Mouse (Mus musculus): Measurements from ENCODE around the gene Sgcd.
"Not testable (repeated sequence)": the region's sequence is repeated elsewhere in the genome, so short reads cannot be mapped to it uniquely, and the experiment has no call there.

Gene Sgcd

DNA sequence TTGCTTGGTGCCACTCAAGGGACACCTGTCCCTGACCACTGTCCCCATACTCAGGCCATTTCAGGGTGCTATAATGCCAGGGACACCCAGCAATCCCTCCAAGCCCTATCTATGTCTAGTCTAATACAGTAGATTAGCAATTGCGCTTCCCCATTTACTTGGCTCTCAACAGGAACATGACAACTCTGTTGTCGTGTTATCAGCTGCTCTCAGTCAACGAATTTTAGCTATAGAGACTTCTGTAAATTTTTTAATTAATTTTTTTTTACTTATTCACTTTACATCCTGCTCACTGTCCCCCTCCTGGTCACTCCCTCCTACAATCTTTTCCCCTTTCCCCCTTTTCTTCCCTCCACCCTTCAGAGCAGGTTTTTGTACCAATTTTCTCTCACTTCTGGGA, 542.4 kb downstream of the Sgcd start:
- DNase-seq = no peak

DNA sequence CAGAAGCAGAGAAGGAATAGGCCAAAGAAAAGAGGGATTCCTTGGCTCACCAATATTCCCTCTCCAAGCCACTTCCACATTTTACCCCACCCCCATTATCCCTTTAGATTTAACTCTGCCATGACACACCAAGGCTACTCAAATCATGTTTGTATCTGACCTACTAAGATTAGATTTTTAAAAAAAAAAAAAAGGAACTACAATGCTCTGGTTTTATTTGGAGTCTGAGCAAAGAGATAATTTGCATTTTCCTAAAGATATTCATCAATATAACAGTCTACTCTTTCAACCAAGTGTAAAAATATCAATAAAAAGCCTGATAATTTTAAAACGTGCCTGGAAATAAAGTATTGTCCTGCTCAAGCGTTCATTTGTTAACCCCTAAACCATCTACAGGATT, 543.1 kb downstream of the Sgcd start:
- no peak for DNase-seq

DNA sequence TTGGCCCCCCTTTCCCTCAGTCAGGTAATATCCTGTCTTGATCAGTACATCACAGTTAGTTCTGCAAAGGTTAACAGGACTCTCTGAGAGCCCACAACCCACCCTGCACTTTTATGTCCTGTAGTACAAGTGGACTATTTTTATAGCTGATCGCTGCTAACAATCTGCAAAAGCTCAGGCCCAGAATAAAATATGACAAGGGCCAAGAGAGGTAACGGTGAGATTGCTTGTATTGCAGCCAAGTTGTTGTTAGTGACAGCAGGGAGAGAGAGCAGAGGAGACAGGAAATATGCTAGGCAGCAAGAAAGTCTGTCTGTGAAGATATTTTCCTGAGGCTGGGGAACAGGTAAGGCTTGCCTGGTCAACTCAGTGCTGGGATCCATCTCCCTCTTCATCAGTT, 546.5 kb downstream of the Sgcd start:
- DNase-seq = no peak

DNA sequence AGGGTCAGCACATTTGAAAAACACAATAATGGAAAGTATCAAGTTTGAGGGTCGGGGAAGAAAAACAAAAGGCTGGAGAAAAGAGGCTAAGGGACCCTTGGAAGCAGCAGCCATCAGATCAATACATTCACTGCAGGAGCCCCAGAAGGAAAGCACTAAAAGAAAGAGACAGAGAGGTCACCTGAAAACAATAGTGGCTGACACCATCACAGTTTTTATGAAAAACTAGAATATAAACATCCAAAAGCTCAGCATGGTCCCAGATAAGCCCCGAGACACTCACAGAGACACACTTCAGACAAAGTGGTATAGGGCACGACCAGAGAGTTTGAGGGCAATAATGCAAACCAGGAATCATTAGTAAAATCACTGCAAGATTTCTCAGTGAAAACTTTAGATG, 589.2 kb downstream of the Sgcd start:
- no peak for DNase-seq

DNA sequence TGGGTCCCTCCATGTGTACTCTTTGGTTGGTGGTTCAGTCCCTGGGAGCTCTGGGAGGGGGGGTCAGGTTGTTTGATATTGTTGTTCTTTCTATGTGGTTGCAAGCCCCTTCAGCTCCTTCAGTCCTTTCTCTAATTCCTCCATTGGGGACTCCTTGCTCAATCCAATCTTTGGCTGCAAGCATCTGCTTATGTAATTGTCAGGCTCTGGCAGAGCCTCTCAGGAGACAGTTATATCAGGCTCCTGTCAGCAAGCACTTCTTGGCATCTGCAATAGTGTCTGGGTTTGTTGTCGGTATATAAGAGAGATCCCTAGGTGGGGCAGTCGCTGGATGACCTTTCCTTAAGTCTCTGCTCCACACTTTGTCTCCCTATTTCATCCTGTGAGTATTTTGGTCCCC, 598.0 kb downstream of the Sgcd start:
- not testable (repeated sequence) for DNase-seq

DNA sequence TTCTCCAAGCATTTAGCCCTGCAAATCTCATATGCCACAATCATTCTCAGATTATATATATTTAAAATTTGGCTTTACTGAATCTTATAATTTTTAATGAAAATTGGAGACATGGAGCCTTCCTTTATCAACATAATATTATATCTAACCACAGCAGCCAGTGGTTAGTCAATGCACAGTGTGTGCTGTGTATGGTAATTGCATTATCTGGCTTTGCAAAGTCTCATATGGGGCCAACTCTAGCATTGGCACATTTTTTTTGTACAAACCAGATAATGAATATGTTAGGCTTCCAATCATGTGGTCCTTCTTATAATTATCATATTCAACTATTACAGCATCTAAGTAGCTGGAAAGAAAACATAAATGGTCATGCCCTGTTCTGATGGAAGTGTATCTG, 599.4 kb downstream of the Sgcd start:
- DNase-seq = no peak

DNA sequence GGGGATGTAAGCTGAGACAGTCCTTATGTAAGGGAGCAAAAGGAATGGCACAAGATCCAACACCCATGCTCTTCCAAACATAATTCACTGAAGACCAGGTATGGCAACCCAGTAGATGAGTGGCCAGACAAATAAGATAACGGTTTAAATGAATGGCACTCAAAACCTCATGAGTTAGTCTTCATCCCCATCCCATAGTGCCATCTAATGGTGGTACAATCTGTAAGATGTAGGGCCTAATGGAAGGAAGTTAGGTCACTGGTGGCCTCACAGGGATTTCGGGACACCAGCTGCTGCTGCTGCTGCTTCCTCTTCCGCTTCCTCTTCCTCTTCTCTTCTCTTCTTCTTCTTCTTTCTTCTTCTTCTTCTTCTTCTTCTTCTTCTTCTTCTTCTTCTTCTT, 601.0 kb downstream of the Sgcd start:
- no peak for DNase-seq

DNA sequence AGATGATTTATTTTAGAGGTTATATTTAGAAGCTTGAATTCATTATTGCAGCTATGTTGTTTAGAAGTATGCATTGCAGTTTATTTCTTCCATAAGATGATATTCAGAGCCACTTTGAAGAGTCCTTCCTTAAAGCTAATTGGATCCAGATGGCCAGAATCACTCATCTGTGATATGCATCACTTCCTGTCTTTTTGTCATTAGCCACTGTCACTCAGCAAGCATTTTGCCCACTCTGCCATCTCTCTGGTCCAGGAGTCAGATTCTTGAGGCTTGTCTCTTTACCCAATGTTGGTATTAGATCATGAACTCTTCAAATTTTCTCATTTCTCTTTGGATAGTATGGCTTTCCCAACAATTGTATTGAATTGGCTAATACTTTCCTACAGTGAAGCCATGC, 602.6 kb downstream of the Sgcd start:
- no peak for DNase-seq

DNA sequence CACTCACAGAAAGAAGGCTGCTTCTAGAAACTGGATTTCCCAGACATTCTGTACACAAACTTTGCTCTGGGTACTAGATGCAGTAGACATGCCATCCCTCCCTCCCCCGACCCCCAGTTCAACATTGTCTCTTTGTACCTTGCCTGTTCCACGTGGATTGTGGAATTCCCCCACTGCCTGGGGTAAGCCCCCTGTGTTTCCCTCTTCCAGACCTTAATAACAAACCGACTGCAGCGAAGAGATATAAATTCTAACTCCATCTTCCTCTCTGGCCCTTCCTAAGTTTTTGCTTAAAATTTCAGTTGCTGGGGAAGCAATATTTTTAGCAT, 609.2 kb downstream of the Sgcd start:
- DNase-seq = no peak

DNA sequence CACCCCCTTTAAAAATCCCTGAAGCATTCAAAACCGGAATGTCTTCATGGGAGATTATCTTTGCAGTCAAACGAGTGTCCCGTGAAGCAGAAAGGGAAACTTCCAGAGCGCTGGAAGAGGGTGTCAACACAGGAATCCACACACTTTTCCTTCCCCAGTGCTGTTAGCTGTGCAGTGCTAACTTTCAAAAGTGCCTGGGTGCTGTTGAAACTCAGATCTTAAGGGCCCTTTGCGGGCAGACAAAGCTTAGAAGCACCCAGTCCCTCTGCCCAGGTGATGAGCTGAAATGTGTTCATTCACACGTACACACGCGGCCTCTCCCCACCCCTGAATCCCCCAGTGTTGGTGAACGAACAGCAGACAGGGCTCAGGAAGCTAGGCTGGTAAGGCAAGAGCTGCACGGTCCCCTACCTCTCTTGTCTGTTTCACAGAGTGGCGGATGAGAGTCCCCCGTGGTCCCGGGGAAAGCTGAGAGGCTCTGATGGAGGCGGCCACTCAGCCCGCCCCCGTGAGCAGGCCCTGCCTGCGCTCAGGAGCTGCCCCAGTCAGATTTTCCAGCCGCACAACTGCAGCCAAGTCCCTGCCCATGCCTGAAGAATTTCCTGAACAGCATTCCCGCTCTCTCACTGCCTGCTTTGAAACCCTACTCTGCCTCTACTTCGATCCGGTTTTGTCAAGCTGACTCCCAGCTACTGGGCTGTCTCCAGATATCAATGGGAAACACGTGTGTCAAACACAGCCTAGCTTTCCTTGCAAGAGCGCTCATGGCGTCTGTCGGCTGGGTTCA, 609.7 kb downstream of the Sgcd start:
- peak; percentile 20 to 31 for DNase-seq

DNA sequence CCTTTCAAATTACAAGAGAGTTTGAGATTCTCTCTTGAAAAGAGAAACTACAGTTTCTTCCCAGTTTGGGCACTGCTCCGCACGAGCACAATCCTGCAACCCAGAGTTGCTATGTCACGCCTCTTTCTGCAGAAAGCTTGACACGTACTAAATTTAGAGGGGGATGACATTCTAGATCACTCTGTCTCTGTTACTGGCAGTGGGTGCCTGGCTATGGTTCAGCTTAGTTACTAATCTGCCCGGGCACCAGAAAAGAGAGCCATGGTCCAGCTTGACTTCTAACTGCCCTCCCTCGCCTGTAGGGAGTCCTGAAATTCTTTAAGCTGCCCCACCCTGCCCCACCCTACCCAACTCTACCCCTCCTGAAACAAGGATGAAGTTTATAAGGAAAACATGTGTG, 611.3 kb downstream of the Sgcd start:
- no peak for DNase-seq

DNA sequence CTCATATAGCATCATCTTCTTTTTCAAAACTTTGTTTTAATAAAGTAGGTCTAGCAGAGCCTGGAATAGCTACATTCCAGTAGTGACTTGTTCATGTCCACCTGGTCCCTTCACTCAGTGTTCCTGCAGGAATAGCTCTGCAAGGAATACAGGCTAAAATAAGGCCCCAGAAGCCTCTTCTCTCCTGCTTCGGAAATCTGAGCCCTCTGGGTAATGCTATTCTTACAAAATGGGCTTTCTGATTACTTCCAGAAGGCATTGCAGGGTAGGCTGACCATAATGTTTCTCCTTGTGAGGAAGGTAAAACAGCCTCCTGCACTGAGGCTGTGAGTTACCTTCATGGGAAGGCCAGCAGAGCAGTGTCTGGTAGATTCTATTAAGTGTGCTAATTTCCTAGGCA, 611.9 kb downstream of the Sgcd start:
- DNase-seq = no peak

DNA sequence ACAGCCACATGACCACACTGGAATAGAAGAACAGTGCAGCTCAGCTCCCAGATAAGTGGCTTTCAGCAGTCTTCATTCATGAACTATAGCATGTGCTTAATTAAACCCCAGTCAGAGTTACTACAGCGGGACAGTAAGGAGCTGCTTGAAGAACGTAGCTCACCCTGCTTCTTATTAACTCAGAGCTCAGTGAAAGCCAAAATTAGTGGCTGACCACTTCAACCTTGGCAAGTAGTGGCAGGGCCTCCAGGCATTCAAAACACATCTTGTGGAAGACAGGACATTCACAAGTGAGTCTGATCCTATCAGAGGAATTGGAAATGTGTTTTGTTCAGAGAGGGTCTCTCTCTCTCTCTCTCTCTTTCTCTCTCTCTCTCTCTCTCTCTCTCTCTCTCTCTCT, 617.2 kb downstream of the Sgcd start:
- DNase-seq = no peak

DNA sequence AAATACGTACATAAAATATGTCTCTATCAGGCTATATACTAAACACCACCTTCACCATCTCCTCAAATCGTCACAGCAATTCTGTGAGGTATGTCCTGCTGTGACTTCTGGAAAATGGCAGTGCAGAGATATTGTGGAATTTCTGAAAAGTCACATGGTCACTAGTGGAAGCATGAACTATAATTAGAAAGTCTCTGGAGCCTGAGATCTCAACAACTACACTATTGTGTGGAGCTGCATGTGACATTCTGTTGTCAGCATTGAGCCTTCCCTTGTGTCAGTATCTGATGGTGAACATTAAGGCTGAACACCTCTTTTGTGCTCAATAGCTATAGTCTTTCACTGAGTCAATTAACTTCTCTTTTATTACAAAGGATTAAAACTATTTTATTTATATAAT, 637.2 kb downstream of the Sgcd start:
- no peak for DNase-seq

DNA sequence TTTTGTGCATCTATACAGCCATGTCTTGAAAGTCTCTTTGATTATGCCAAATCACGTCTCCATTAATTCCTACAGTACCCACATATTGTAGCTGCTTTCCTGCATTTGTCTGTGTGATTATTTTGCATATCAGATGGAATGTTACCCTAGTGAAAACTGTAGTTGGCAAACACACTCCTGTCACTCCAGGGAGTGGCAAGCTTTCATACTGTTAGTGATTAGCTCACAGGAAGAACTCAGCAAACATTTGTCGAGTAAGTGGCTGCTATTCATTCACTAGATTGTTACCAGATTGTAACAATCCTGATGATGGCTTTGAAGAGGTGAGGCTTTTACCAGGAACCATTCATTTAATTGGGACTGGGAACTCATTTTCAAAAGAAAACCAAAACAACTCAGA, 645.3 kb downstream of the Sgcd start:
- peak in 1 of 2 experiments; percentile 0 for DNase-seq

DNA sequence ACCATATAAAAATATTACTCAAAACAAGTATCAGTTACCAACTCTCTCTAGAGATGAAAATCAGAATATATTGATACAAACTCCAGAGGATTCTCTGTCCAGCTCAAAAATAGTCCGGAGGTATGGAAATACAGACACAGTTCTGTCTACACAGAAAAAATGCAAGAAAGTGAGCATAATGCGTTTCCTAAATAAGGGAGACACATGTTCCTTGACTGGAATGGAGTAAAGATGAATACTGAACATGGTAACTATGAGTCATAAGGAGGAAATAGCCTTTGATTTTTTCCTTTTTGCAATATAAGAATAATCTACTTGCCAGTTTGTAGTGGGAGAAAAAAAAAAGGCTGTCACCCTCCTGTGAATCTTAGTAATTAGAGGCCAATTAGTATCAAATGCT, 655.1 kb downstream of the Sgcd start:
- no peak for DNase-seq

DNA sequence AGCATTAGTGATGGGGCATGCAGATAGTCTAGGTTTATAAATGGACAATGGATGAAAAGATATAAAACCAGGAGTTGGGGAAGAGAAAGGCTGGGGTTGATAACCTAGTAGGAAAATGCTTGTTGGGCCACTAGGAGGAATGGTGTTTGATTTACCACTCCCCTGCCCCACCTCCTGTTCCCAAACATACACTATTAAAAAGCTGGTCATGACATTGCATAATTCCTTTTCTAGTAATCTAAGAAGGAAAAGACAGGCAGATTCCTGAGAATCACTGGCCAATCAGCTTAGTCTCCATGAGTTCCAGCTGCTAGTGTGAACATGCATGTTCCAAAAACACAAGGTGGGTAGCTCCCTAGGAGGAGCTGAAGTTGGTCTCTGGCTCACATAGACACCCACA, 683.2 kb downstream of the Sgcd start:
- DNase-seq = no peak

DNA sequence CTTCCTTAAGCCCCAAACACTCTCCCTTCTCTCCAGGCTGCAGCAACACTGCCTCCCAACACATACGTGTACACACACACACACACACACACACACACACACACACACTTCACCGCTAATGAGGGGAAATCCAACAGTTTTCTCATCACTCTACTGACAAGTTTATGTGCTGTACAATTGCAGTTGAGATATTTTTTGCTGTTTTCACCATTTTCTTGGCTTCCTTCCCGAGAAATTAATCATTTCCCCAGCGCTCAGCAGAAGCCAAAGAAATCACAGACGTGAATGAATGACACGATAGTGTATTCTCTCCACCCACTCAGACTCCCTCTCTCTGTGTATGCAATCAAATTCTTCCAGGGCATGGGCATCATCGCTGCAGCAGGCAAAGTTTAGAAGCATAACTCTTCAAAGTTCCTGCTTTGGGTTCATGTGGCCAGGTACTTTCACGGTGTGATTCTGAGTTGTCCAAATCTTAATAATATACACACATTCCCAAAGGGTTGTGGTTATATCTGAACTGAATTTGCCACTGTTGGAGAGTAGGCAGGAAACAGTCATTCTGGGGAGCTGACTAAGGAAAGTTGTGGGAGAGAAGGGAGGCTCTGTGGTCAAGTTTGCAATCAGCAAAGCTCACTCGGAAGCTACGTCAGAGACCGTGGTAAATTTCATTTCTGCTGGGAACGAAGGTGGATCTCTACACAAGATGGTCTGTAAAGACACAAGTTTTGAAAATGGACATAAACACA, 683.9 kb downstream of the Sgcd start:
- DNase-seq = peak; percentile 26 to 35

DNA sequence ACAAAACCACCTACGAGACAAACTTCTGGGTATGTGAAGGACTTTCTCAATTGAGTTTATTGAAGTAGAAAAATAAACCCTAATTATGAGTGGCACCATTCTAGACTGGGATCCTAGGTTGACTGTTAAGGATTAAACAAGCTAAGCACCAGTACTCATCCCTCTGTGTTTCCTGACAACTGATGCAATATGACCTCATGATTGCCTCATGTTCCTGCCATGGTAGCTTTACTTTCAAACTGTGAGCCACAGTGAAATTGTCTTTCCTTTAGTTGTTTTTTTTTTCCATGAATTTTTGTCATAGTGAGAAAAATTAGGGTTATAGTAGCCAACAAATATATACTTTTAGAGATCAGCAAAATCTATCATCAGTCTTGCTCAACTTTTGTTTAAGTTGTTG, 689.0 kb downstream of the Sgcd start:
- no peak for DNase-seq

DNA sequence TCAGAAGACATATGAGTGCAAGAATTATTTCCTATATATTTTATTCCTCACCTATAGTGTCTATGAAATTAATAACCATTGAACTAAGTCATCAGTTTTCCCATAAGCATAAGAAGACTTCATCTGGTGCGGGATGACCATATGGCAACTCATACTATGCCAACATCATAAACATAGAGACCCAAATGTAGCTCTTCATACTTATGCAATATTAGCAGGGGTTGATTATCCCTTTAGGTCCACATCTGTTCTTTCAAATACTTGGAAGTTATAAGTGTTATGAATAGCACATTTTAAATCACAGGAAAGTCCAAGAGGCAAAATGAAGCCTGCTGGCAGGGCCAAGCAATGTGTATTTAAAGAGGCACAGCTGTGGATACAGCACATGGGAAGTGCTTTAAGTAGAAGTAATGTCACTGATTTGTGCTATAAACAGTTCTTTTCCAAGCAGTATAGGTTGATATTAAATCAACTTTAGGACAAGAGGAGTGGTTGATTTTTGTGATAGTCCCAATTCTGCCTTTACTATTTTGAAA, 690.9 kb downstream of the Sgcd start:
- DNase-seq = no peak

DNA sequence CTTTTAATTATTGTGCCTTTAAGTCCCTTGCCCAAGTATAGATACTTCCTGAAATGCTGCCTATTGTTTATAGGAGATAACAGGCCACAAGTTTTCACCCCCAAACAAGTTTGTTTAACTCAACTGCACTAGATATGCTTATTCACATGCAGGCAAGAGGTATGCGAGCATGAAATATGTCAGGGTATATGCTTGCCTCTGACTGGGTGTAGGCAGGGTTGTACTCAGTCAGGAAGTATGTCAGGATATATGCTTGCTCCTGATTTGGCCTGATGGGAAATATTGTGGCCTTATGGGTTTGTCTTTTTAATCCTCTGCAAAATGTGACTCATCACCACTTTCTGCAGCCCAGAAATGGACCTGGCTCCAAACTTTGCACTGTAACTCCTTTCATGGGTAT, 694.0 kb downstream of the Sgcd start:
- no peak for DNase-seq

DNA sequence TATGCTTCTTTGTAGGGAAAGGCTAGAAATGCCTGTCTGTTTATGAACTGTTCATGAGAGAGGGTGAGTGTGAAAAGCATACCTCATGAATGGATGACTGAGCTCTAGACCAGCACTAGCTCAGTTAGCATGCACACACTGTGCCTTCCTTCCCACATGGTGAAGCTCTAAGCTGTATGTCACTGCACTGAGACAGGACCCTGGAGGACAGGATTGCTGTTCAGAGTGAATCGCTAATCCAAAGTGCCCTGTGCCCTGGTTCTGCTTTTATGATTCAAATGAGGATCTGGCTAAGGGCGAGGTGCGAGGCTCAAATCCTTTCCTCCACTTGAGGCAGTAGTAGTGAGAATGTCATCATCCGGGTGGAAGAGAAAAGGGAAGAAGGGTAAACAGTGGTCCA, 712.2 kb downstream of the Sgcd start:
- no peak for DNase-seq

DNA sequence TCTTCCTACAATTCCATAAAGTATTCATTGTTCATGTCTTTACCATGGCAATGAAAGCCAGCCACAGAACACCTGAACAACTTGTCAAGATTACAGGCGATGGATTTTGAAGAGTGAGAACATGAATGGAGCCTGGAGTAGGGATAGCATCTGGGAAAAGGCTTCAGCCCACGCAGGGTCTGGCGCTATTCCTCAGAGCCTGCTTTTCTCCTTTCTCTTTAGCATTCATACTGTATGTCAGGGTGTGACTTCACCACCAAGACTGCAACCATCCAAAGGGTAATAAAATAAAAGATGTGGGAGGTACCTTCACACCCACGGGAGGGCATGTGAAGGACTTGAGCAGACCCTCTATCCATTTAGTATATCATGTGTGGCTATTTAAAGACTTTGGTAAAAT, 720.2 kb downstream of the Sgcd start:
- no peak for DNase-seq

DNA sequence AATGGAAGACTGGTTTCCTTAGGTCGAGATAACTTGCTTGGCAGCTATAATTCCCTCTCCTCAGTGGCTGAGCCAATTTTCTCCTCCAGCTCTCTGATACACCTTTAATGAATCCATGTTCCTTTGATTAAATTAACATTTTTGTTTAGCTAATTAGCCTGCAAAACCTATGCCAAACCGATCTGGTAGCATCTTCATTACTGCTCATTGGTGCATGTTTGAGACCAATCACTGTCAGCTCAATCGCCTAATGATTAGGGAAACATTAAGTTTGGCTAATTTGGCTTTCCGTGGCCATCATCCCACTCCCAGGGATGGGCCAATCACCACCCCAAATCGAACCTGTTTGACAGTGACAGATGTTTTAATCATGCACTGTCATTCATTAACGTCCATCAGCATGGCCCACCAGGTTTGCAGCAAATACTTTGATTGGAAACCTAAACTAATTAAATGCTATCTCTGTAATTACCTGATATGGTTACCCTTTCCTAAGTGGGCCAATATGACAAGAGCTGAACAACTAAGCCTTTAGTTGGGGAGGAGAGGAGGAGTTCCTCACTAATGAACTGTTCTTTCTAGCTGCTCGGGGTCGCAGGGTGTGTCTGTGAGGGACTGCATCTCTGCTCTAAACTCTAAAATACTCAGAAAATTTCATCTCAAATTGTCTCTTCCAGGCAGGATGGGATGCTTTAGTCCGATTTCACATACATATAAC, 724.3 kb downstream of the Sgcd start:
- no peak for DNase-seq

All from kidney, adult 8-10 months (tissue).